Mouse (Mus musculus): Measurements from ENCODE around the gene Acap1. TPM values are rescaled to one million over a fixed set of nuclear protein-coding genes. Genes with fewer than 3 reads are reported as not detected.
A peak's percentile ranks its signal among the peaks of the same experiment; 100 is the strongest.

Acap1 gene
- polyA plus RNA-seq, 1 experiment from 2014 or later: 0.73 TPM

GRCm38 (mm10) chr11:69837952-69838713 is 57.2 kb downstream of the Acap1 start, which contains the start of gene Tmem256:
Gene Tmem256 (plus strand): TSS chr11:69838514.
- Histone ChIP-seq H3K4me1 (peaks cover 42% of the 10 kb centered on the region), H3K9ac (replicated peaks) (peak within 1 kb of the TSS; percentile 86), H3K36me3 (peaks cover 9% of the 10 kb centered on the region), H3K27me3 (peaks cover 9% of the 10 kb centered on the region), H3K4me2 (replicated peaks) (peak within 1 kb of the TSS; percentile 96), H3K27ac (replicated peaks) (peak within 1 kb of the TSS; percentile 93), H3K9me3 (no peaks in the 10 kb centered on the region), H3K4me3 (peak within 1 kb of the TSS; percentile 82)
- ATAC-seq (ENCODE audit: low FRiP score, low read depth): peak; percentile 86
- under 1% methylated on average over 34 of the region's 34 CpGs for WGBS

DNA sequence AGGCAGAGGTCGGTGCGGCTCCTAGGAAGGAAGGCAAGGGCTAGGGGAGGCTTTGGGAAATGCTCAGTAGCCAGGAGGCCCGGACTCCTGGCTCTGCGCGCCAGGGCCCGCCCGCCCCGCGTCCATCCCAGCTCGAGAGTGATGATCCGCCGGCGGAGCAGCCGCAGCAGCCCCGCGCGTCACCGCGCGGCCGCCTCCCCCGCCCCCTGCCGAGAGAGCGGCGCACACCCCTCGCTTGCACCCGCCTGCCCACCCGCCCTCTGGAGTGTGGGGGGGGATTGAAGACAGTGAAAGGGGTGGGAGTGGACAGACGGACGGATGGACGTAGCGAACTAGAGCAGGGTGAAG is 57.8 kb downstream of the Acap1 start, which contains the start of gene Nlgn2:
TSS of gene Nlgn2 (minus strand) at position 181 of the 348 bp plus-strand sequence.
- H3K4me3 ChIP-seq: peak within 1 kb of the TSS; percentile 82
- H3K36me3 ChIP-seq: peaks cover 15% of the 10 kb centered on the region
- peak within 1 kb of the TSS; percentile 96 for H3K4me2 ChIP-seq (replicated peaks)
- peak within 1 kb of the TSS; percentile 93 for H3K27ac ChIP-seq (replicated peaks)
- peak; percentile 55 for ATAC-seq (ENCODE audit: low FRiP score, low read depth)
- H3K9ac ChIP-seq (replicated peaks): peak within 1 kb of the TSS; percentile 86
- no peaks in the 10 kb centered on the region for H3K9me3 ChIP-seq
- H3K27me3 ChIP-seq: peaks cover 9% of the 10 kb centered on the region
- WGBS: under 1% methylated on average over 32 of the region's 32 CpGs
- peaks cover 42% of the 10 kb centered on the region for H3K4me1 ChIP-seq

DNA sequence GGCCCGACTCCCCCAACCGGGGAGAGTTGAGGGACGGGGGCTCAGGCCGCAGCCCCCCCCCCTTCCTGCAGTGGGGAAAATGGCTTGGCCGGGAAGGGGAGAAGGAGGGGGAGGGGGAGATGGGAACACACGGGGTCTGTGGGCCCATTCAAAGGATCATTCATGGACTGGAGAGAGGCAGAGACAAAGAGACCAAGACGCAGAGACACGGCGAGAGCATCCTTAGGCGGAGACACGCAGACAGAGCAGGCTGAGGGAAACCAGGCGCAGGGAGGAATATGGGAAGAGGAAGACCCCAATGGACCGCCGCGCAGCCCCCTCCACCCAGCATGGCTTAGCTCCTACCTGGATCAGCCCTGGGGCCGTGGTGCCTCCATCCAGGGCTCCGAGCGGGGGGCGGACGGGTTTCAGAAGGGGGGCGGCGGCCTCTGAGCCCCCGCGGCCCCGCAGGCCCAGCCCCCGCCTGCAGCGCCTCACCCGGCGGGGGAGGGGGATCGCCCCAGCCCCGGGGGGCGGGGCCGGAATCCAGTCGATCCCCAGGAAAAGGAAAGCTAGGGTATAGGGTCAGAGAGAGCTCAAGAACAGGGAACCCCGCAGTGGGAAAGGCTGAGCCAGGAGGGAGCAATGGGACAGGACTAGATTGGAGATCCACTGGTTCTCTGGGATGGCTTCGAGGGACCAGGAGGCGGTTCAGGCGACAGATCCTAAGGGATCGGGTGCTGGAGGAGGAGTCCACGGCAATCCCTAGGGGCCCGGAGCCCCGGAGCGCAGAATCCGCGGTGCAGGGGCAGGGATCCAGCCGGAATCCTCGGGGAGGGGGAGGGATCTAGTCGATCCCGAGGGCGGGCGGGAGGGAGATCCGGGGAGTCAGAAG is 58.4 kb downstream of the Acap1 start:
- Histone ChIP-seq H3K4me2 (replicated peaks) (peak overlapping the region; percentile 96), H3K4me1 (peaks cover 46% of the 10 kb centered on the region), H3K9ac (replicated peaks) (peak overlapping the region; percentile 86), H3K27me3 (peaks cover 9% of the 10 kb centered on the region), H3K4me3 (peak overlapping the region; percentile 82), H3K36me3 (peaks cover 21% of the 10 kb centered on the region), H3K9me3 (no peaks in the 10 kb centered on the region), H3K27ac (replicated peaks) (peak overlapping the region; percentile 93)
- 0 out of 2 replicates have a peak, but pooled peaks have one; percentile 2 for ATAC-seq (ENCODE audit: low FRiP score, low read depth)
- 1% methylated on average over 51 of the region's 52 CpGs for WGBS

GRCm38 (mm10) chr11:69835966-69836335 is 59.4 kb downstream of the Acap1 start:
- Histone ChIP-seq H3K4me1 (peaks cover 47% of the 10 kb centered on the region), H3K36me3 (peaks cover 31% of the 10 kb centered on the region), H3K27me3 (peaks cover 9% of the 10 kb centered on the region), H3K27ac (replicated peaks) (peak overlapping the region; percentile 93), H3K9ac (replicated peaks) (peak overlapping the region; percentile 86), H3K4me3 (peak overlapping the region; percentile 82), H3K4me2 (replicated peaks) (peak overlapping the region; percentile 96), H3K9me3 (no peaks in the 10 kb centered on the region)
- 11% methylated on average over 4 of the region's 4 CpGs for WGBS
- no peak for ATAC-seq (ENCODE audit: low FRiP score, low read depth)

DNA sequence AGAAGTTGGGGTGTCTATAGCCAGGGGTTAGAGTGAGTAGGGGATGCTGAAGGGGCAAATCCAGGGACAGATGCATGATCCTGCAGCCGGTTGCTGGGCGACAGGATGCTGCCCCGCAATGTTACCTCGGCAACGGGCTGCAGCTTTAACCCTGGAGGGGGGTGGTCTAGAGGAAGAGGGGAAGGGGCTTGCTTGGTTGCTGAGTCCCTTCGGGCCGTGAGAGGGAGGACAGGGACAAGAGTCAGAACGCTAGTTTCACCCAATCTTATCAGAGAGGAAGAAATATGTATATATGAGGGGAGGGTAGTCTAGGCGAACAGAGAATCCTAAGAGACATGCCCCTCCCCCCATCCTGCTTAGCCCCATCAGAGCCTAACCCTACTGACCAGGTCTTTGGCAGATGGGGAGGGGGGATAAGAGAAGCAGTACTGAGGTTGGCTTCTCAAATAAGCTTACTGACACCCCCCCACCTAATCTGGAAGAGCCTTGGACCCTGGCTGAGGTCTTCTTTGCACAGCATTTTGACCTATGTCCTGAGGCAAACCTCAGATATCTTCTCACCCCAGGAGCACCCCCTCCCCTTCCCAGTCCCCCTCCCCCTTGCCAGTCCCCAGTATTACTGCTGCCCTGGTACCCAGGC is 59.9 kb downstream of the Acap1 start:
- under 1% methylated on average over 9 of the region's 9 CpGs for whole genome bisulfite sequencing

GRCm38 (mm10) chr11:69834001-69834549 is 61.3 kb downstream of the Acap1 start:
- H3K4me1 ChIP-seq: peaks cover 47% of the 10 kb centered on the region
- 12% methylated on average over 35 of the region's 48 CpGs for WGBS
- H3K27ac ChIP-seq (replicated peaks): peak overlapping the region; percentile 44
- peak overlapping the region; percentile 86 for H3K9ac ChIP-seq (replicated peaks)
- peak overlapping the region; percentile 82 for H3K4me3 ChIP-seq
- H3K4me2 ChIP-seq (replicated peaks): peak overlapping the region; percentile 96
- no peak for ATAC-seq (ENCODE audit: low FRiP score, low read depth)
- peaks cover 9% of the 10 kb centered on the region for H3K27me3 ChIP-seq
- no peaks in the 10 kb centered on the region for H3K9me3 ChIP-seq
- peaks cover 43% of the 10 kb centered on the region for H3K36me3 ChIP-seq

More for the DNA sequence above, 59.9 kb downstream of the Acap1 start:
- peak overlapping the region; percentile 82 for H3K4me3 ChIP-seq
- no peaks in the 10 kb centered on the region for H3K9me3 ChIP-seq
- no peak for ATAC-seq (ENCODE audit: low FRiP score, low read depth)
- peak overlapping the region; percentile 96 for H3K4me2 ChIP-seq (replicated peaks)
- H3K36me3 ChIP-seq: peaks cover 35% of the 10 kb centered on the region
- peaks cover 9% of the 10 kb centered on the region for H3K27me3 ChIP-seq
- H3K27ac ChIP-seq (replicated peaks): peak overlapping the region; percentile 93
- peaks cover 47% of the 10 kb centered on the region for H3K4me1 ChIP-seq
- H3K9ac ChIP-seq (replicated peaks): peak overlapping the region; percentile 86

- Histone ChIP-seq H3K4me3 (peak overlapping the region; percentile 82), H3K9me3 (no peaks in the 10 kb centered on the region), H3K36me3 (peaks cover 48% of the 10 kb centered on the region), H3K27ac (replicated peaks) (peak overlapping the region; percentile 44; the same call in 1 of the 2 replicates), H3K4me2 (replicated peaks) (peak overlapping the region; percentile 96), H3K9ac (replicated peaks) (peak overlapping the region; percentile 86), H3K4me1 (peaks cover 44% of the 10 kb centered on the region), H3K27me3 (peaks cover 9% of the 10 kb centered on the region)
- ATAC-seq (ENCODE audit: low FRiP score, low read depth): no peak
- 60% methylated on average over 8 of the region's 8 CpGs for WGBS
Observed at GRCm38 (mm10) chr11:69833554-69833953, 61.8 kb downstream of the Acap1 start.

Small RNAs within 50 kb of the gene (microRNA-seq; reads per million reads assigned to microRNA genes)
- not detected for gene Mir6924

Other genes with a start within 250 kb of the Acap1 start
- not detected in 2 replicates for gene Sox15, start 240.2 kb downstream of the Acap1 start, polyA plus RNA-seq (2016; fragmentation: Nextera tagmentation; extraction: Ambion mirVana)
- gene Mpdu1, start 232.9 kb downstream of the Acap1 start, polyA plus RNA-seq (2016; fragmentation: Nextera tagmentation; extraction: Ambion mirVana): 79.4 and 79.9 TPM in 2 replicates
- 7.1 and 7.2 TPM in 2 replicates for gene Cd68, start 229.4 kb downstream of the Acap1 start, polyA plus RNA-seq (2016; fragmentation: Nextera tagmentation; extraction: Ambion mirVana)
- 608 and 698 TPM in 2 replicates for gene Eif4a1, start 223.1 kb downstream of the Acap1 start, polyA plus RNA-seq (2016; fragmentation: Nextera tagmentation; extraction: Ambion mirVana)
- 108 and 113 TPM in 2 replicates for gene Senp3, start 213.5 kb downstream of the Acap1 start, polyA plus RNA-seq (2016; fragmentation: Nextera tagmentation; extraction: Ambion mirVana)
- 0.41 and 0.77 TPM in 2 replicates for gene Tnfsf13, start 209.8 kb downstream of the Acap1 start, polyA plus RNA-seq (2016; fragmentation: Nextera tagmentation; extraction: Ambion mirVana)
- 2.2 and 2.9 TPM in 2 replicates for gene Tnfsf12, start 199.7 kb downstream of the Acap1 start, polyA plus RNA-seq (2016; fragmentation: Nextera tagmentation; extraction: Ambion mirVana)
- 0.65 and 1.3 TPM in 2 replicates for gene Tnfsfm13, start 199.4 kb downstream of the Acap1 start, polyA plus RNA-seq (2016; fragmentation: Nextera tagmentation; extraction: Ambion mirVana)
- gene Polr2a, start 136.9 kb downstream of the Acap1 start, polyA plus RNA-seq (2016; fragmentation: Nextera tagmentation; extraction: Ambion mirVana): 32.0 and 37.1 TPM in 2 replicates
- gene Slc35g3, start 133.6 kb downstream of the Acap1 start, polyA plus RNA-seq (2016; fragmentation: Nextera tagmentation; extraction: Ambion mirVana): 0.18 and 0.27 TPM in 2 replicates
- 2.0 TPM in 2 replicates for gene Zbtb4, start 129.6 kb downstream of the Acap1 start, polyA plus RNA-seq (2016; fragmentation: Nextera tagmentation; extraction: Ambion mirVana)
- gene Chrnb1, start 99.6 kb downstream of the Acap1 start, polyA plus RNA-seq (2016; fragmentation: Nextera tagmentation; extraction: Ambion mirVana): 1.3 and 1.7 TPM in 2 replicates
- gene Fgf11, start 93.7 kb downstream of the Acap1 start, polyA plus RNA-seq (2016; fragmentation: Nextera tagmentation; extraction: Ambion mirVana): 2.7 and 2.9 TPM in 2 replicates
- gene Tmem102, start 89.9 kb downstream of the Acap1 start, polyA plus RNA-seq (2016; fragmentation: Nextera tagmentation; extraction: Ambion mirVana): 0.42 and 1.2 TPM in 2 replicates
- gene Gm39566, start 80.2 kb downstream of the Acap1 start, polyA plus RNA-seq (2016; fragmentation: Nextera tagmentation; extraction: Ambion mirVana): not detected in 2 replicates
- gene Spem2, start 77.1 kb downstream of the Acap1 start, polyA plus RNA-seq (2016; fragmentation: Nextera tagmentation; extraction: Ambion mirVana): not detected in 2 replicates
- gene Spem1, start 73.4 kb downstream of the Acap1 start, polyA plus RNA-seq (2016; fragmentation: Nextera tagmentation; extraction: Ambion mirVana): 0.46 TPM in 1 of 2 replicates, not detected in the other
- gene Nlgn2, start 57.8 kb downstream of the Acap1 start, polyA plus RNA-seq (2016; fragmentation: Nextera tagmentation; extraction: Ambion mirVana): 14.2 and 14.6 TPM in 2 replicates
- 284 and 302 TPM in 2 replicates for gene Tmem256, start 57.0 kb downstream of the Acap1 start, polyA plus RNA-seq (2016; fragmentation: Nextera tagmentation; extraction: Ambion mirVana)
- gene Plscr3, start 49.2 kb downstream of the Acap1 start, polyA plus RNA-seq (2016; fragmentation: Nextera tagmentation; extraction: Ambion mirVana): 62.9 and 70.1 TPM in 2 replicates
- gene Tnk1, start 36.8 kb downstream of the Acap1 start, polyA plus RNA-seq (2016; fragmentation: Nextera tagmentation; extraction: Ambion mirVana): 0.19 and 0.21 TPM in 2 replicates
- not detected in 2 replicates for gene Tmem95, start 17.5 kb downstream of the Acap1 start, polyA plus RNA-seq (2016; fragmentation: Nextera tagmentation; extraction: Ambion mirVana)
- gene Kctd11, start 14.1 kb downstream of the Acap1 start, polyA plus RNA-seq (2016; fragmentation: Nextera tagmentation; extraction: Ambion mirVana): 2.7 and 3.3 TPM in 2 replicates
- 21.8 and 23.2 TPM in 2 replicates for gene 2810408A11Rik, start 5.4 kb upstream of the Acap1 start, polyA plus RNA-seq (2016; fragmentation: Nextera tagmentation; extraction: Ambion mirVana)
- 17.4 and 19.3 TPM in 2 replicates for gene Neurl4, start 5.5 kb upstream of the Acap1 start, polyA plus RNA-seq (2016; fragmentation: Nextera tagmentation; extraction: Ambion mirVana)
- gene Gps2, start 18.3 kb upstream of the Acap1 start, polyA plus RNA-seq (2016; fragmentation: Nextera tagmentation; extraction: Ambion mirVana): 93.1 and 97.6 TPM in 2 replicates
- gene Eif5a, start 26.4 kb upstream of the Acap1 start, polyA plus RNA-seq (2016; fragmentation: Nextera tagmentation; extraction: Ambion mirVana): 1,395 and 1,465 TPM in 2 replicates
- 5.0 and 5.6 TPM in 2 replicates for gene Ybx2, start 40.3 kb upstream of the Acap1 start, polyA plus RNA-seq (2016; fragmentation: Nextera tagmentation; extraction: Ambion mirVana)
- 8.9 and 9.9 TPM in 2 replicates for gene Slc2a4, start 52.6 kb upstream of the Acap1 start, polyA plus RNA-seq (2016; fragmentation: Nextera tagmentation; extraction: Ambion mirVana)
- 2.9 and 3.7 TPM in 2 replicates for gene Cldn7, start 69.2 kb upstream of the Acap1 start, polyA plus RNA-seq (2016; fragmentation: Nextera tagmentation; extraction: Ambion mirVana)
- gene Ctdnep1, start 85.6 kb upstream of the Acap1 start, polyA plus RNA-seq (2016; fragmentation: Nextera tagmentation; extraction: Ambion mirVana): 21.4 and 27.5 TPM in 2 replicates
- 127 and 131 TPM in 2 replicates for gene Elp5, start 87.0 kb upstream of the Acap1 start, polyA plus RNA-seq (2016; fragmentation: Nextera tagmentation; extraction: Ambion mirVana)
- 552 and 567 TPM in 2 replicates for gene Gabarap, start 95.6 kb upstream of the Acap1 start, polyA plus RNA-seq (2016; fragmentation: Nextera tagmentation; extraction: Ambion mirVana)
- gene Phf23, start 100.2 kb upstream of the Acap1 start, polyA plus RNA-seq (2016; fragmentation: Nextera tagmentation; extraction: Ambion mirVana): 89.4 and 96.5 TPM in 2 replicates
- 45.3 and 49.2 TPM in 2 replicates for gene Dvl2, start 105.1 kb upstream of the Acap1 start, polyA plus RNA-seq (2016; fragmentation: Nextera tagmentation; extraction: Ambion mirVana)
- gene Acadvl, start 119.9 kb upstream of the Acap1 start, polyA plus RNA-seq (2016; fragmentation: Nextera tagmentation; extraction: Ambion mirVana): 50.7 and 57.9 TPM in 2 replicates
- 23.9 and 30.2 TPM in 2 replicates for gene Dlg4, start 121.4 kb upstream of the Acap1 start, polyA plus RNA-seq (2016; fragmentation: Nextera tagmentation; extraction: Ambion mirVana)
- 0.33 and 0.89 TPM in 2 replicates for gene Asgr1, start 158.5 kb upstream of the Acap1 start, polyA plus RNA-seq (2016; fragmentation: Nextera tagmentation; extraction: Ambion mirVana)
- gene Asgr2, start 197.1 kb upstream of the Acap1 start, polyA plus RNA-seq (2016; fragmentation: Nextera tagmentation; extraction: Ambion mirVana): not detected in 2 replicates
- gene Mgl2, start 234.8 kb upstream of the Acap1 start, polyA plus RNA-seq (2016; fragmentation: Nextera tagmentation; extraction: Ambion mirVana): 0.47 and 1.0 TPM in 2 replicates

All from midbrain, embryonic 12.5 days (tissue).